In the genomic region with DNA sequence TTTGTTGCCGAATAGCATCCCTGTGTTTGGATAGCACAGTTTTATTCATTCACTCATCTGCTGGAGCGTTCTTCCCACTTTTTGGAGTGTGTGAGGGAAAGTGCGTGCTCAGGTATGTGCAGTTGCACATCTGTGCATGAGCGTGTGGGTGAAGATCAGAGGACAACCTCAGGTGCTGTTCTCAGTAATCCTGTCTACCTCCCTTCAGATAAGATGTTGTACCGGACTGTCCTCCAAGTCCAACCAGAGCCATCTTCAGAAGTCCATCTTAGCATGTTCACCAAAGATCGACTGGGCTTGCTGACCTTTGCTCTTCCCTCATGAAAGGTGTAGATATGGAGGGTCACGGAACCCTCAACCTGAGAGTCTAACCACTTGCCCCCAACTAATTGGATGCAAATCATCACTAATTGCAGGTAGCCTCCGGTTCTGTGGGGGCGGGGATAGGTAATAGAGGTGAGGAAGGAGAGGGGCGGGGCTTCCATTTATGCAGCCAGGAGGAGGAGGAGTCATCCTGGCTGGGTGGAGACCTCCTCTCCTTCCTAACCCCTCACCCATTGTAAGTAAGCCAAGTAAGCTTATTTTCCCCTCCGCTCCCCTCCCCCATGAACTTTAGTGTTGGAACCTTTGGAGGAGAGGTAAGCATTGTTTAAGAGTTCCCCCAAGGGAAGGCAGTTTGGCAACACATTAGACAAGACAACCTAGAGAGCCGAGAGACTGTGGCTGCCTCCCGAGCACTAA, we compare ENCODE assay signal across 8 mouse cellular contexts. TPM values are rescaled to one million over a fixed set of nuclear protein-coding genes. Genes with fewer than 3 reads are reported as not detected.
DNase-seq lines count a peak whose midpoint lies in the region; ATAC-seq and TF ChIP-seq lines count a peak whose summit lies in the region.

No protein-coding gene starts in this region.

- H3K27me3 ChIP-seq in embryonic facial prominence, embryonic 15.5 days: no peaks in the 10 kb centered on the region
- no peaks in the 10 kb centered on the region for H3K27me3 ChIP-seq in neural tube, embryonic 14.5 days (ENCODE audit: control insufficient read depth, insufficient read depth, low read length)

- H3K4me3 ChIP-seq in left cerebral cortex, adult 2 months: peak overlapping the region; percentile 38
- H3K4me3 ChIP-seq in embryonic facial prominence, embryonic 15.5 days (replicated peaks): peak overlapping the region; percentile 36
- H3K4me3 ChIP-seq in neural tube, embryonic 14.5 days (ENCODE audit: low read depth, low read length): peak overlapping the region; percentile 19; the same call in 1 of the 2 replicates

- no peak for TF ChIP-seq CTCF in left cerebral cortex, adult 2 months (IDR thresholded peaks at IDR 0.05)

- peak overlapping the region; percentile 24; the same call in 1 of the 2 replicates for H3K27ac ChIP-seq in left cerebral cortex, adult 2 months
- H3K27ac ChIP-seq in embryonic facial prominence, embryonic 15.5 days (replicated peaks): no peak overlapping the region
- H3K27ac ChIP-seq in neural tube, embryonic 14.5 days (ENCODE audit: low read depth, low read length): no peak overlapping the region

- peak overlapping the region; percentile 55 for H3K4me2 ChIP-seq in embryonic facial prominence, embryonic 15.5 days (replicated peaks)
- peak overlapping the region; percentile 49 for H3K4me2 ChIP-seq in neural tube, embryonic 14.5 days (ENCODE audit: low read depth, low read length)

- no peaks in the 10 kb centered on the region for H3K9me3 ChIP-seq in embryonic facial prominence, embryonic 15.5 days (replicated peaks)
- no peaks in the 10 kb centered on the region for H3K9me3 ChIP-seq in neural tube, embryonic 14.5 days (ENCODE audit: control insufficient read depth, low read length)

- ATAC-seq in embryonic facial prominence, embryonic 15.5 days (ENCODE audit: insufficient number of reproducible peaks, low FRiP score, low TSS enrichment, low read depth): no peak
- peak; percentile 28; the same call in 1 of the 2 replicates for ATAC-seq in neural tube, embryonic 14.5 days (ENCODE audit: low read depth)

- no peak for DNase-seq in left cerebral cortex, adult 2 months (ENCODE audit: extremely low spot score in 1 of 2, low spot score in 2 of 2)
- DNase-seq in left cerebral cortex, adult 9 months (ENCODE audit: low spot score in 2 of 2): no peak
- DNase-seq in kidney, postnatal 36 days: peak; percentile 5 to 8
- no peak for DNase-seq in layer of hippocampus, adult 9-10 months (ENCODE audit: low spot score)
- no peak for DNase-seq in gastrocnemius, adult 8-10 months (ENCODE audit: low spot score in 2 of 2)
- no peak for DNase-seq in frontal cortex, adult 2 months (ENCODE audit: extremely low spot score in 1 of 2, low spot score in 1 of 2)

- H3K9ac ChIP-seq in embryonic facial prominence, embryonic 15.5 days: no peak overlapping the region
- no peak overlapping the region for H3K9ac ChIP-seq in neural tube, embryonic 14.5 days (replicated peaks; ENCODE audit: low read depth, low read length)

- intact Hi-C loops in left cerebral cortex, adult 2 months (cut with DNase I): loop anchor here (5.0 kb wide), 1 partner anchor 49 kb away; no protein-coding TSS in a partner anchor

- no peaks in the 10 kb centered on the region for H3K36me3 ChIP-seq in embryonic facial prominence, embryonic 15.5 days
- H3K36me3 ChIP-seq in neural tube, embryonic 14.5 days (ENCODE audit: control insufficient read depth, insufficient read depth, low read length): no peaks in the 10 kb centered on the region

- 20% methylated on average over 13 of the region's 13 CpGs for WGBS in embryonic facial prominence, embryonic 15.5 days
- WGBS in neural tube, embryonic 14.5 days: 23% methylated on average over 13 of the region's 13 CpGs

- peaks cover 13% of the 10 kb centered on the region for H3K4me1 ChIP-seq in embryonic facial prominence, embryonic 15.5 days
- 0 out of 2 replicates have a peak, but pooled peaks cover 5% of the 10 kb centered on the region for H3K4me1 ChIP-seq in neural tube, embryonic 14.5 days (ENCODE audit: control insufficient read depth, insufficient read depth, low read length)

RNA-seq across cellular contexts. Expression of a gene that starts 21.9 kb away (rescaled TPM):
- total RNA-seq in left cerebral cortex, adult 2 months (2021): not detected
- not detected in 2 replicates for polyA plus RNA-seq in embryonic facial prominence, embryonic 15.5 days (2015; fragmentation: Nextera tagmentation; extraction: Ambion mirVana)
- polyA plus RNA-seq in neural tube, embryonic 14.5 days (2014; fragmentation: Nextera tagmentation; extraction: Ambion mirVana): not detected in 2 replicates
- total RNA-seq in gastrocnemius, adult 8-10 months (2022): not detected
- polyA plus RNA-seq in frontal cortex, adult 2 months (2012; rRNA removed): not detected in 2 replicates

RNA-seq across cellular contexts. Expression of a gene that starts 27.8 kb away (rescaled TPM):
- 1 to 10 TPM; 1.3 to 2.5 TPM for total RNA-seq in left cerebral cortex, adult 2 months (2021)
- polyA plus RNA-seq in embryonic facial prominence, embryonic 15.5 days (2015; fragmentation: Nextera tagmentation; extraction: Ambion mirVana): 2.9 and 4.0 TPM in 2 replicates
- polyA plus RNA-seq in neural tube, embryonic 14.5 days (2014; fragmentation: Nextera tagmentation; extraction: Ambion mirVana): 0.14 and 0.21 TPM in 2 replicates
- total RNA-seq in gastrocnemius, adult 8-10 months (2022): 1 to 10 TPM; 1.1 to 3.6 (median 1.7) TPM
- polyA plus RNA-seq in frontal cortex, adult 2 months (2012; rRNA removed): 7.0 and 8.5 TPM in 2 replicates

RNA-seq across cellular contexts. Expression of a gene that starts 33.8 kb away (rescaled TPM):
- total RNA-seq in left cerebral cortex, adult 2 months (2021): not detected
- not detected in 2 replicates for polyA plus RNA-seq in embryonic facial prominence, embryonic 15.5 days (2015; fragmentation: Nextera tagmentation; extraction: Ambion mirVana)
- not detected in 2 replicates for polyA plus RNA-seq in neural tube, embryonic 14.5 days (2014; fragmentation: Nextera tagmentation; extraction: Ambion mirVana)
- not detected for total RNA-seq in gastrocnemius, adult 8-10 months (2022)
- 0.11 TPM in 1 of 2 replicates, not detected in the other for polyA plus RNA-seq in frontal cortex, adult 2 months (2012; rRNA removed)

Comparison
In these comparisons a context has a peak if more than half of its experiments do, and no peak if none do; other contexts are left out.
1. DNase-seq: peak in kidney, postnatal 36 days (2 of 2); none in left cerebral cortex, adult 2 months (0 of 2), left cerebral cortex, adult 9 months (0 of 2), layer of hippocampus, adult 9-10 months (single experiment), gastrocnemius, adult 8-10 months (0 of 2) and frontal cortex, adult 2 months (0 of 2).
2. Peak in every context shown above with its lines, with median percentiles within 50 percentile points of each other: H3K4me3 ChIP-seq.